Mouse (Mus musculus) hindbrain, embryonic 16.5 days (tissue): ENCODE measurements at regions not wholly inside any gene's neighbourhood (a gene's known extent, or its start where the extent isn't known, plus 50 kb on each side); places are given as distances from the start of the nearest gene placed in this dataset.

Source experiments
- ATAC-seq: fragments of 200-750 bp; cut with Nextera tagmentation; 2 replicates; pipeline ENCODE4 v1.8.0; 2017; ENCODE audit warnings: moderate TSS enrichment, moderate library complexity
- H3K27ac ChIP-seq: fragments of 300-500 bp; sonication (generic); 2 replicates; pipeline ENCODE4 v1.5.1; 2014; ENCODE audit warnings: low read depth, mild to moderate bottlenecking, control low read depth, low read length, moderate library complexity
- H3K27me3 ChIP-seq: fragments of 300-500 bp; sonication (generic); replicated peaks from 2 replicates; pipeline ENCODE4 v1.6.1; 2014; ENCODE audit warnings: low read length; ENCODE audit not compliant: control insufficient read depth, insufficient read depth
- H3K36me3 ChIP-seq: fragments of 300-500 bp; sonication (generic); 2 replicates; pipeline ENCODE4 v1.6.1; 2014; ENCODE audit warnings: mild to moderate bottlenecking, low read length, moderate library complexity, mixed read lengths; ENCODE audit not compliant: control insufficient read depth, insufficient read depth
- H3K4me1 ChIP-seq: fragments of 300-500 bp; sonication (generic); 2 replicates; pipeline ENCODE4 v1.6.1; 2014; ENCODE audit warnings: low read depth, low read length; ENCODE audit not compliant: control insufficient read depth, insufficient read depth
- H3K4me2 ChIP-seq: fragments of 300-500 bp; sonication (generic); 2 replicates; pipeline ENCODE4 v1.6.1; 2014; ENCODE audit warnings: mild to moderate bottlenecking, low read length, control low read depth, moderate library complexity
- H3K4me3 ChIP-seq: fragments of 300-500 bp; sonication (generic); 2 replicates; pipeline ENCODE4 v1.5.1; 2014; ENCODE audit warnings: mild to moderate bottlenecking, low read length, control low read depth, moderate library complexity
- H3K9ac ChIP-seq: fragments of 300-500 bp; sonication (generic); 2 replicates; pipeline ENCODE4 v1.6.1; 2014; ENCODE audit warnings: low read depth, mild to moderate bottlenecking, control low read depth, low read length, moderate library complexity
- H3K9me3 ChIP-seq: fragments of 300-500 bp; sonication (generic); 2 replicates; pipeline ENCODE4 v1.6.1; 2014; ENCODE audit warnings: mild to moderate bottlenecking, low read length, moderate library complexity; ENCODE audit not compliant: control insufficient read depth
- WGBS: fragments of 180-500 bp; shearing (Covaris S2); extraction: QIAGEN DNeasy Blood & Tissue Kit; methylation state at CpG from one replicate; pipeline ENCODE4 v1.1.7; 2014; 5-methylcytosine and 5-hydroxymethylcytosine counted together

DNA sequence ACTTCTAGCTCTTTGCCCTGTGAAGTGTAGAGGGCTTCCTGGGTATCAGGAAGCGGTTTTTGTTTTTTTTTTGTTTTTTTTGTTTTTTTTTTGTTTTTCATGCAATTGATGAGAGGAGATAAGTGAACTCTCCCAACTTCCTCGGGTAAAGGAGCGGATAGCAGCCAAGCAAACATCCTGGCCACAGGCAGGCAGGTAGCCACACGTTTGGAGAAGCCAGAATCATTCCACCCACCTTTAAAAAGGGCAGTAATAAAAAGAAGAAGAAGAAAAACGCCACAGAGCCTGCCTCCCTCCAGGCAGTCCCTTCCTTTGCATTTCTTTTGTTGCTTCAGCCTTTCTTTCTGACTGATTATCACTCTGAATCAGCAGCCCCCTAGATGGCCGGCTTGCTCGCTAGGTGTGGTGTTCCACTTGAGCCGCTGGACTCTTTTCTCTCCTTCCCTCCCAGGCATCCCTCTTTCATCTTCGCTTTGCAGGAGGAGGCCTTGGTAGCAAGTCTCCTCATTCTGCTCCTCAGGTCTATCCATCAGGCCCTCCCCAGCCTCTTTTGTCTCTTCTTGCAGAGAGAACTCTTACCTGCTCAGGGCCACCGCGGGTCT, 323.9 kb upstream of the Gm765 start:
- Histone ChIP-seq H3K27ac (no peak overlapping the region), H3K36me3 (no peaks in the 10 kb centered on the region), H3K4me2 (0 out of 2 replicates have a peak overlapping the region, but pooled peaks have one; percentile 15), H3K9me3 (no peaks in the 10 kb centered on the region), H3K4me3 (no peak overlapping the region), H3K9ac (no peak overlapping the region), H3K4me1 (peaks cover 3% of the 10 kb centered on the region; the same call in 1 of the 2 replicates), H3K27me3 (0 out of 2 replicates have a peak, but pooled peaks cover 2% of the 10 kb centered on the region)
- WGBS, result 13% methylated on average over 11 of the region's 11 CpGs
- ATAC-seq, result no peak

DNA sequence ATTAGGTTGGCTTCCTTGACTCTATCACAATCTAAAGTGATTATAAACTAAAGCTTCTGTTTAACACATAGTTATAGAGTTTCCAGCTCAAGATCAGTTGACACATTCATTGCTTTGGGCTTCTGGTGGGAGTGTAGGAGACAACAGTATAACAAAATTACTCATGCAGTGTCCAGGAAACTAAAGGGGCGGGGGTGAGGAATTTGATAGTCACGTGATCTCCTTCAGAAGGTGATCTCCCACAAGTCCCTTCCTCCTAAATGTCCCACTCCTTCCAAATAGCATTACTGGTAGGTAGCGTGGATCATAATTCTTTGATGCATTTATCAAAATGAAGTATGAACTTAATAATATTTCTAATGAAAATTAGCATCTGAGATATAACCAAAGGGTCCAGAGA, 309.3 kb upstream of the Gm765 start:
- 91% methylated on average over 3 of the region's 3 CpGs for WGBS
- H3K4me1 ChIP-seq, result no peaks in the 10 kb centered on the region
- H3K27me3 ChIP-seq, result no peaks in the 10 kb centered on the region
- ATAC-seq, result no peak
- H3K9me3 ChIP-seq, result no peaks in the 10 kb centered on the region
- no peak overlapping the region for H3K4me3 ChIP-seq
- H3K36me3 ChIP-seq, result no peaks in the 10 kb centered on the region
- no peak overlapping the region for H3K27ac ChIP-seq
- H3K4me2 ChIP-seq, result no peak overlapping the region
- no peak overlapping the region for H3K9ac ChIP-seq

DNA sequence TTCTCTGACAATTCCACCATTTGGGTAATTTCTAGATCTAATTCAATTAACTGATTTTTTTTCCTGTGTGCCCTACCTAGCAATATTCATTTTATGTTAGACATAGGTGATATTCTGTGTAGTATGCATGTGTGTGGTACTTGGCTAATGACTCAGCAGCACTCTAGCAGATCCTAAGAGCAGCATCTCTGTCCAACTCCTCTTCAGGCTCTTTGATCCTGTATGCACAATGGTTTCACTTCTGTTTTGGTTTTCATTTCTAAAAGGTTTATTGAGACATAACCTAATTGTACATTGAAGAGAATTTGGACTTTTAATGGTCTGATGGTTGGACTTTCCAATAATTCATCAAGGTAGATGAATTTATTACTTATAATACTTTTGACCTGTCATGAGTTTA, 308.8 kb upstream of the Gm765 start:
- H3K9ac ChIP-seq, result no peak overlapping the region
- H3K4me3 ChIP-seq, result no peak overlapping the region
- no peak for ATAC-seq
- no peaks in the 10 kb centered on the region for H3K9me3 ChIP-seq
- no peaks in the 10 kb centered on the region for H3K36me3 ChIP-seq
- H3K4me1 ChIP-seq, result no peaks in the 10 kb centered on the region
- no peaks in the 10 kb centered on the region for H3K27me3 ChIP-seq
- H3K27ac ChIP-seq, result no peak overlapping the region
- H3K4me2 ChIP-seq, result no peak overlapping the region

DNA sequence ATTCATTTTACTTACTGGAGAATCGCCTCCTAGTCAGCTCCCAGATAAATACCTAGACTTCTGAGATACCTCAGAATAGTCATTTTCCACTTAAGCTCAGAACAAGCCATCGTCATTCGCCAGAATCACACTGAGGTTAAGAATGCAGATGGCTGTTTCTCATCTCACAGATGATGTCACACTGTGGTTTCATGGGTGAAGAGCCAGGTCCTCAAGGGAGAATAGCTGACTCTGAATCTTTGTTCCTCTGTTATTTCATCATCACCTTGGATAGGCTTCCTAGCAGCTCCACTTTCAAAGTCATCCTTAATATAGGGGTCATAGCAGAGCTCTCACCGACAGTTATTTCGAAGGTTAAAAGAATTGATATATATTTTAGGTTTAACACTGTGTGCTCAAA, 297.8 kb upstream of the Gm765 start:
- Histone ChIP-seq H3K4me3 (no peak overlapping the region), H3K4me2 (no peak overlapping the region), H3K9me3 (no peaks in the 10 kb centered on the region), H3K4me1 (no peaks in the 10 kb centered on the region), H3K36me3 (no peaks in the 10 kb centered on the region), H3K27me3 (no peaks in the 10 kb centered on the region), H3K9ac (no peak overlapping the region), H3K27ac (no peak overlapping the region)
- no peak for ATAC-seq
- 93% methylated on average over 5 of the region's 5 CpGs for WGBS

DNA sequence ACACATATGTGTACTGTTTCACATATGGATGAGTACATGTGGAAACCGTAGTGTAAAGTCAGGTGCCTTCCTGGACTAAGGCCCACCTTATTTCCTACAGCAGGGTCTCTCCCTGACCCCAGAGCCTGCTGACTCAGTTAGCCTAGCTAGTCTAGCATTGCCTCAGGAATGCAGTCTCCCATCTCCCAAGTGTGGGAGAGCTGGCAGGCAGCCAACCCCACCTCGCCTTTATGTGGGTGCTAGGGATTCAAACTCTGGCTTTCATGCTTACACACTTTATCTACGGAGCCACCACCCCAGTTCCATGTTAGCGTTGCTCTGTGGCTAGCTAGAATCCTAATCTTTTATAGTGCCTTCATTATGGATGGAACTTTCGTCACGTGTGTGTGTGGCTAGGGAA, 293.3 kb upstream of the Gm765 start:
- no peaks in the 10 kb centered on the region for H3K9me3 ChIP-seq
- H3K27ac ChIP-seq, result no peak overlapping the region
- H3K4me1 ChIP-seq, result 0 out of 2 replicates have a peak, but pooled peaks cover 2% of the 10 kb centered on the region
- H3K9ac ChIP-seq, result no peak overlapping the region
- ATAC-seq, result no peak
- no peak overlapping the region for H3K4me3 ChIP-seq
- no peaks in the 10 kb centered on the region for H3K27me3 ChIP-seq
- no peaks in the 10 kb centered on the region for H3K36me3 ChIP-seq
- WGBS, result 89% methylated on average over 6 of the region's 6 CpGs
- H3K4me2 ChIP-seq, result no peak overlapping the region

DNA sequence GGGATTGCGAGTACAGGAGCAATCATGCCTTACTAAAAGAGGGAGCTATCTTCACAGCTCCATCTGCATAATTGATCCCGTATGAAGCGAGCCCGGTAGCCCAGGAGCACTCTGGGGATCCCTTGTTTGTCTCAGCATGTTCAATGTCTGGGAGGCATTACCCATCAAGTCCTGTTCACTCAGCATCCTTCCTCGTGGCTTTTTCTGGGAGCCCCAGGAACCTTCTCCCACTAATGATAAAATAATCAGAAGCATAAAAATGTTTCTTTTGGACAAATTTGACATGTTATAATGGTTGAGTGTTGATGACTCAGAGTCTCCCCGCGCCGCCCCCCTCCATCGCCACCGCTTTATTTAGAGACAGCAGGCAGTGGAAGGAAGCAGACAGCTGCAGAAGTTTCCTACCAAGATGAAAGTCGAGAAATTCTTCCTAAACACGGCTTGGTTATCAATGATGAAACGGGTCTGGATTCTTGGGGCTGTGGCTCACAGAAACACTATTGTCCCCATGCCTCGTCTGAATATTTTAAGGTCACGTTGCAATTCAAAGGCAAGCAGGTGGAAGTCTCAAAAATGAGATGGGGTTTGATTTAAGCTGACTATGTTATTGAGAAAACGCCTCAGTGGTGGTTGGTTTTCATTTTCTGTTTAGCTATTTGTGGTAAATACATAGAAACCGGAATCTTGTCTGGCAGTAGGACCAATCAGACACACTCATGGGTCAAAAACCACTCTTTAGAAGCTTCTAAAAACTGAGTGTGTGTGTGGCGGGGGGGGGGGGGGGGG, 289.9 kb upstream of the Gm765 start:
- Histone ChIP-seq H3K9ac (no peak overlapping the region), H3K27me3 (no peaks in the 10 kb centered on the region), H3K4me1 (0 out of 2 replicates have a peak, but pooled peaks cover 2% of the 10 kb centered on the region), H3K36me3 (no peaks in the 10 kb centered on the region), H3K27ac (no peak overlapping the region), H3K4me2 (peak overlapping the region; percentile 51), H3K4me3 (peak overlapping the region; percentile 16), H3K9me3 (no peaks in the 10 kb centered on the region)
- 0 out of 2 replicates have a peak, but pooled peaks have one; percentile 54 for ATAC-seq
- 42% methylated on average over 18 of the region's 18 CpGs for WGBS

DNA sequence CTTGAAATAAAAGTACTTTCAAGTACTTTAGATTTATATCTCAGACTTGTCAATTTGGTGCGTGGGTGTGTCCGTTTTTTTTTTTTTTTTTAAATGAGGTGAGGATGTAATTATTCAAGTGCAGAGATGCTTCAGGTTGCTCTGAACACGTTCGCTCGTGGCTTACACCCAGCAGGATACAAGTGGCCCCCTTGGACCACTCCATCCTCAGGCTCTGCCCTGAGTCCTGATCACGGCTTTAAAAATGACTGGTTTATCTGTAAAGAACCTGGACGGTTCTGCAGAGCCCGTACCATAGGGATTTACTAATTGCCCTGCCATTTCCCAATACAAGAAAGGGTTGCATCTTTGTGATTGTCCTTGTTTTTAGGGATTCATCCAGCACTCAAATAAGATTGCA, 288.7 kb upstream of the Gm765 start:
- Histone ChIP-seq H3K27ac (no peak overlapping the region), H3K9ac (no peak overlapping the region), H3K4me2 (no peak overlapping the region), H3K4me1 (0 out of 2 replicates have a peak, but pooled peaks cover 2% of the 10 kb centered on the region), H3K4me3 (no peak overlapping the region), H3K9me3 (no peaks in the 10 kb centered on the region), H3K27me3 (no peaks in the 10 kb centered on the region), H3K36me3 (no peaks in the 10 kb centered on the region)
- no peak for ATAC-seq
- 76% methylated on average over 8 of the region's 8 CpGs for WGBS

DNA sequence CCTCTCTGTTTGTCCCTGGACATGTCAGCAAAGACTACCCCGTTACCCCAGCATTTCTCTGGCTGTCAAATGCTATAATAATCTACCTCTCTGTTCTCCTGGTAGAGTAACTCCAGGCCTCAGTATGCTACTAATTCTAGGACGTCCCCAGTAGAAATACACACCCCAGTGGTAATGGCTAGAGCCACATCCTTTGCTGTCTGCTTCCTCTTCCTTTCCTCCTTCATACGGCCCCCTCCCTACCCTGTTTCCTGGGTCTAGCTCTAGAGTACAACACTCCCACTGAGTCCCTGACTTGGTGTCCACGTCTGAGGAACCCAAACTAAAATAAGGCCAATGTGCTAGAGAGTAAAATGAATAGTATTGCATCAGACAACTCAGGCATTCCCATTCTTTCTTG, 287.1 kb upstream of the Gm765 start:
- Histone ChIP-seq H3K4me1 (0 out of 2 replicates have a peak, but pooled peaks cover 2% of the 10 kb centered on the region), H3K4me3 (no peak overlapping the region), H3K27me3 (no peaks in the 10 kb centered on the region), H3K9me3 (no peaks in the 10 kb centered on the region), H3K36me3 (no peaks in the 10 kb centered on the region), H3K9ac (no peak overlapping the region), H3K4me2 (no peak overlapping the region), H3K27ac (no peak overlapping the region)
- no peak for ATAC-seq
- 82% methylated on average over 4 of the region's 4 CpGs for WGBS

DNA sequence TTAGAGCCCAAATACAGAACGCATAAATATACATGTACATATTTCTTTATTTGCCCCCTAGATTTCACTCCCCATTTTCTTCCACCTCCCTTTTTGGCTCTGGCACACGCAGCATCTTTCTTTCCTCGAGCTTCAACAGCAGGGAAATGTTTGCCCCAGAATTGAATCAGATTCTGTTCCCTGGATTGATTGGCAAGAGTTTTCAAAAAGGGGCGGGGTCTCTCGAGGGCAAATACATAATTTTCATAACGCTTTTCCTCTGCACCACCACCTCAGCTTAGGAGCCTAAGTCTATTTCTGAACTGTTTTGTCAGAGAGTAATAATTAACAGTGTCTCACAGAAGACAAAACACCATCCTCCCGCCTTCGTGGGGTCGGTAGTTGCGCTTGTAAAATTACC, 283.9 kb upstream of the Gm765 start:
- no peaks in the 10 kb centered on the region for H3K27me3 ChIP-seq
- no peak overlapping the region for H3K9ac ChIP-seq
- no peak overlapping the region for H3K4me3 ChIP-seq
- no peaks in the 10 kb centered on the region for H3K4me1 ChIP-seq
- ATAC-seq, result no peak
- WGBS, result 76% methylated on average over 10 of the region's 10 CpGs
- no peaks in the 10 kb centered on the region for H3K9me3 ChIP-seq
- H3K4me2 ChIP-seq, result no peak overlapping the region
- no peak overlapping the region for H3K27ac ChIP-seq
- H3K36me3 ChIP-seq, result no peaks in the 10 kb centered on the region
